Mouse (Mus musculus) lung, adult 2 months (tissue): ENCODE results near the gene Brd2. TPM values are rescaled to one million over a fixed set of nuclear protein-coding genes. Genes with fewer than 3 reads are reported as not detected.

Experiments
- DNase-seq: peaks from one replicate; pipeline ENCODE4 v3.0.0; 2022
- H3K4me1 ChIP-seq: fragments of 200-500 bp; 2 replicates; pipeline ENCODE4 v1.6.1; 2011; ENCODE audit warnings: low read length; ENCODE audit not compliant: control insufficient read depth, insufficient read depth
- H3K4me3 ChIP-seq: fragments of 200-500 bp; replicated peaks from 2 replicates; pipeline ENCODE3; 2011; ENCODE audit warnings: low read depth, mild to moderate bottlenecking, control low read depth, low read length; ENCODE audit errors: extremely low read depth
- CTCF ChIP-seq: fragments of 200-500 bp; IDR thresholded peaks from 2 replicates; pipeline ENCODE4 v1.5.1; 2011; ENCODE audit warnings: mild to moderate bottlenecking, low read length, control low read depth; ENCODE audit not compliant: insufficient read depth
- POLR2A ChIP-seq: fragments of 200-500 bp; IDR thresholded peaks from 2 replicates; pipeline ENCODE4 v1.6.1; 2011; ENCODE audit warnings: low read depth, mild to moderate bottlenecking, control low read depth, low read length, borderline replicate concordance; ENCODE audit errors: extremely low read depth
- WGBS: fragments of 180-500 bp; shearing (Covaris S2); methylation state at CpG from one replicate; pipeline ENCODE4 v1.1.7; 2018; 5-methylcytosine and 5-hydroxymethylcytosine counted together
- polyA plus RNA-seq: library from polyadenylated mRNA; depleted of rRNA; stranded (reverse); fragments of >200 nt; gene quantifications from 2 replicates; pipeline ENCODE4 v1.2.3, GENCODE M21; 2012

Brd2 gene
- polyA plus RNA-seq, 1 experiment: 140 TPM

DNA sequence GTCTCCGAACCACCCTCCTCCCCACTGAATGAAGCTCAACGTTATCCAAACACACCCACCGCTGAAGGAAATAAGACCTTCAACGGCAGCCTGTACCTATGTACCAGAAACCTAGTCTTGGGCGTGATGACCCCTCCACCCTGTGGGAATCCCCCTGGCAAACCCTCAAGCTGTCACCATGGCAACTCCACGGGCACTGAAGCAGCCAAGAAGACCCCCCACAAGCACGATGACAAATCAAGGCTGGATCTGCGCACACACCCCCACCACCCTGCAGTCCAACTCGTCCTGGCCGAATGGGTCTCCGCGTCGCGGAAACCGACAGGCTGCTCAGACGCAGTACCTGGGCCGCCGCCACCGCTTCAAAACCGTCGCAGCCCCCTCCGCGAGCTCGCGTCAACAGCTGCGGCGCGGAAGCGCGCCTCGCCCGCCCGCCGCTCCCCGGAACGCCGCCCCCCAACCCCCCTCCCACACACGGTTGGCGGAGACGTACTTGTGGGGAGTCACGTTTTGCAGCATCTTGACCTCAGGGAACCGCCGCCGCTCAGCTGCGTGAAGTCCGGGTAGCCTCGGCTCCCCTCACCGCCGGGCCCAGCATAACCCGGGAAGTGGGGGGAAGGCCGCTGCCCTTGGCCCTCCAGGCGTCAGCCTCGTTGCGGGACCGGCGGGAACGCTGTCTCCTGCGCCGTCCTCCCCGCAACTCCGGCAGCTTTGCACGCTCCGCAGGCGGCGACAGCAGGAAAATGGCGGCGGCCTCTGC, 4.1 kb downstream of the Brd2 start:
- peak; percentile 55 for DNase-seq

DNA sequence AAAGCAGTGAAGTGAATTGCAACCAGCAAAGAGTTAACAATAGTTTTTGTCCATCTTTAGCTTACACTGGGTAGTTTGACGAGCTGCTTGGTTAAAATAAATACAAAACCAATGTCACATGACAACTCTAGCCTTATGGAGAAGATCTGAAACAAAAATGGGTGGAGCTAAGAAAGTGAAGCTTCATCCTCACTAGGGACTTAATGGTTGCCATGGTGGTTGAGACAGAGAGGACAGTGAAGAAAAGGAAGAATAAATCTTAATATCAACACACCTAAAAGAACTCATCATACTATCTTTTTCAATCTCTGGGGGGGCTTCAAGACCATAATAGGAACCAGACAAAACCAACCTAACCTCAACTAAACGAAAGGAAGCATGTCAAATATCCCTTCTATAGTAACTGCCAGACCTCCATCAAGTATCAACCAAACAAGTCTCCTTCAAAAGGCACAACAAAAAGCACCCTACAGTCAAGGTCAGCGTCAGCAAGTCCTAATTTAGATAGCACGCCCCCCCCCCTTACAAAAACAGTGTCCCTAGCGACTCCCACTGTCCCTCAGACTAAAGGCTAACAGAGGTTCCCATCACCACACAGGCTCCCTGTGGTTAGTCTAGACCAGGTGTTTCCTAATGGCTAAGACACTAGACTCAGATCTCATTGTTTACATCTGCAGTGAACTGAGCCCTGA, 4.9 kb downstream of the Brd2 start:
- H3K4me1 ChIP-seq: peaks cover 3% of the 10 kb centered on the region; the same call in 1 of the 2 replicates
- DNase-seq: no peak
- WGBS: 0% methylated on average over 5 of the region's 5 CpGs
- peak overlapping the region; percentile 72 for H3K4me3 ChIP-seq
- no peak for TF ChIP-seq POLR2A
- TF ChIP-seq CTCF: no peak

More for the DNA sequence above, 4.1 kb downstream of the Brd2 start:
- Histone ChIP-seq H3K4me1 (peaks cover 3% of the 10 kb centered on the region; the same call in 1 of the 2 replicates), H3K4me3 (peak overlapping the region; percentile 72)
- TF ChIP-seq CTCF: no peak
- TF ChIP-seq POLR2A: peak; percentile 8; the same call in 1 of the 2 replicates
- under 1% methylated on average over 67 of the region's 67 CpGs for WGBS

DNA sequence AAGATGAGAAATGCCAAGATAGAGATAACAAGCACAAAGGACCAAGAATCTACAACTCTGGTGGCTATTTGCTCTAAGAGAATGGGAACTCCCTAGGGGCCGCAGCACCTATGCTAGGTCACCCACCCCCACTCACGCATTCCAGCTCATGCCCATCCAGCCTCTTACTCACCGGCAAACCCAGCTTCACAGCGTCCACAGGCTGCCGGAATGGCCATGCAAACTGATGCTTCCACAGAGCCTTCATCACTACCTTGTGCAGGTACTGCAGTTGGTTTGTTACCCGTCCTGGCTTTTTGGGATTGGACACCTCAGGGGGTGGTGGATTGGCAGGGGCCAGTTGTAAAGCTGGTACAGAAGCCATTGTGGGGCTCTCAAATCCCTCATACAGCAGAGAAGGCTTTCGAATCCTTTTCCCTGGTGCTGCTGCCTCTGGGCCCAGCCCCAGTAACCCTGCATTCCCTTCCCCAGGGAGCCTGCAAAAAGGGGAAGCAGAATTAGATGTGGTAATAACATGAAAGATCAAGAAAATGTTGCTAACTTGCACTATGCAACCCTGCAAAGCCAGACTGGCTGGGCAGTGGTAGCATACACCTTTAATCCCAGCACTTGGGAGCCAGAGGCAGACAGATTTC, 5.6 kb downstream of the Brd2 start:
- WGBS: 10% methylated on average over 7 of the region's 7 CpGs
- DNase-seq: peak; percentile 30
- TF ChIP-seq POLR2A: no peak
- TF ChIP-seq CTCF: no peak
- Histone ChIP-seq H3K4me1 (peaks cover 3% of the 10 kb centered on the region; the same call in 1 of the 2 replicates), H3K4me3 (peak overlapping the region; percentile 72)

DNA sequence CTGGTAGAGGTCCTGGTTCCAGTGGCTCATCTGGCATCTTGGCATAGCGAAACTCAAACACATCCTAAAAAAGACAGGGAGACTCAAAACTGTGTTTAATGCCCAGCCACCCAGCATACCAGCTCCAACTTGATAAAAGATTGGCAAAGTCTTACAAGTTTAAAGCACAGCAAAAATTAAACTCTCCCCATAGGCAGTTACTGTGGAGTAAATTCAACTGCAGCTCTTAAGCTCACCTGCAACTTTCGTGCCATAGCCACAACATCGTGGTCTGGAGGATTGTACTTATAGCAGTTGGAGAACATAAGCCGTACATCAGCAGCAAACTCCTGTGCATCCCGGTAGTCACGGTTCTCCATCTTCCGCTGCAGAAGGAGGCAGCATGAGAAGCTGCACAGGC, 8.3 kb downstream of the Brd2 start:
- H3K4me1 ChIP-seq: peaks cover 3% of the 10 kb centered on the region; the same call in 1 of the 2 replicates
- no peak for DNase-seq

DNA sequence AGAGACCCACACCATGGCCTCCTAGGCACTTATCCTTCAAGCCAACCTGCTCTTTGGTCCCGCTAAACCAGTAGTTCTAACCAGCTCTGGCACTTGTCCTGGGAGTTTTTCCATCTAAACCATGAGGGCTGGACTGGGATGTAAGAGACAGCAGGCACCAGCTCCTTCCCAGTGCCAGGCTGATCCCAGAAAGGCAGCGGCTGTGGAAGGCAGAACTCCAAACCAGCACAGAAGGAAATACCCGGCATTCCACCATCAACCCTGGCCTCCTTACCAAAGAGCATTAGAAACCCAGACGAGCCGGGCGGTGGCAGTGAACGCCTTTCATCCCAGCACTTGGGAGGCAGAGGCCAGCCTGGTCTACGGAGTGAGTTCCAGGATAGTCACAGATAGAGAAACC, 12.1 kb downstream of the Brd2 start:
- DNase-seq: no peak
- Histone ChIP-seq H3K4me1 (no peaks in the 10 kb centered on the region), H3K4me3 (no peak overlapping the region)
- TF ChIP-seq CTCF (no peak), POLR2A (no peak)
- 47% methylated on average over 8 of the region's 8 CpGs for WGBS

More for the DNA sequence above, 8.3 kb downstream of the Brd2 start:
- no peak overlapping the region for H3K4me3 ChIP-seq
- TF ChIP-seq POLR2A (no peak), CTCF (no peak)
- WGBS: 86% methylated on average over 7 of the region's 7 CpGs

DNA sequence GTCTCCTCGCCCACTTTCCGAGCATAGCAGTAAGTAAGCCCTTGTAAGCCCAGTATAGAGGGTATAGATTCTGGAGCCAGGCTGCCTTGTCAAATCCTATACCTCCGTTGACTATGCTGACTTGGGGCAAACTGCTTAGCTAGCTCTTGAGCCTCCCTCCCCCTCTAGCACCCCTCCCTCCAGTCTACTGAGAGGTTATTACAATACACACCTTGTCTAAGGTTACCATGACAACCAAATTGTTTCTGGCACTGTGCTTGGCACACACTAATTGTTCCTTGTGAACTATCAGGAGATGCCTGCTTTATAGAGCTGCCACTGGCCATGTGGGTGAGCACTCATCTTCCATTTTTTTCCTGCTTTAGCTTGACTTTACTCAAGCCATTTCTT, 12.6 kb downstream of the Brd2 start:
- TF ChIP-seq POLR2A: no peak
- Histone ChIP-seq H3K4me3 (no peak overlapping the region), H3K4me1 (no peaks in the 10 kb centered on the region)
- 67% methylated on average over 3 of the region's 3 CpGs for WGBS
- DNase-seq: no peak

DNA sequence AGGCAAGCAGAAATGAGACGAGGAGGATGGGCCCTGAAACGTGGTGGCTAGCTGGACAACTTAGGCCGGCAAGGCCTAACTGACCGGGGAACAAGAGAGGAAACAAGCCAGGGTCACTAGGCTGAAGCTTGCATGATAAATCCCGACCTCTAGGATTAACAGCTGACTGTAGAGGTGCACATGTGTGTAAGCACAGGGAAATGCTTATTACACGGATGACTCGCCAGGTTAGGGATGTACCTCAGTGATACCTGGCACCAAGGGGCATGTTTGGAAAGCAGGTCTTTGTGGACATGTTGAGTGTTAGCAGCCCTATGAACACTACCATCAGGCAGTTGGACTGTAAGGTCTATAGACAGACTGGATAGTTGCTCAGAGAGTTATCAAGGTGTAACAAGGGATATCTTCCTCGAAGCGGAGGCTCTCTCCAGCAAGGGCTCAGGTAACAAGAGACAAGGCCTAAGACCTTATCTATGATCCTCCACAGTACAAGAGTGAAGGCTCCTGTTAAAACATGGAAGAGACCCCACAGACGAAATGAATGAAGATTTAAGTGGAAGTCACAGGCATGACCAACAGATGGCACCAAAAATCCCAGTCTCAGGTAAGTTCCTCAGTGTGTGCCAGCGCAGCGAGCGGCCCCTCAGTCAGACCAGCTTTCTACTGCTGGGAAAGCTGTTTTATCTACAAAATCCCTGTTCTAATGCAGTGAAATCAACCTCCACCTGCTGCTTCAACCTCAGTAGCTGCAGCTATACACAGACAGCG, 13.2 kb downstream of the Brd2 start:
- TF ChIP-seq POLR2A: no peak
- TF ChIP-seq CTCF: no peak; the same call in 1 of the 2 replicates
- WGBS: 72% methylated on average over 14 of the region's 14 CpGs

DNA sequence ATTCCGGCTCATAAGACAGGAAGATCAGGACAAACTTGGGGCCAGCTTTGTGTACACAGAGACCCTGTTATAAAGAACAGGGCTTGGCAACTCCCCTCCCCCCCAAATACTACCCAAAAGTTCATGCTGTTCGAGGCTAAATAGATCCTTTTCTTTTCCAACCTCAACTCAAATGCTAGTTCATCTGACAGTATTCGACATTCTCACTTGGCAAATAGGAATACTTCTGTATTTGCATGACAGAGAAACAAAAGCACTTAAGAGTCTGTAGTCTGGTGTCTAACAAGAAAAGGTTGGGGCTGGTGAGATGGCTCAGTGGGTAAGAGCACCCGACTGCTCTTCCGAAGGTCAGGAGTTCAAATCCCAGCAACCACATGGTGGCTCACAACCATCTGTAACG, 14.0 kb downstream of the Brd2 start:
- Histone ChIP-seq H3K4me1 (no peaks in the 10 kb centered on the region), H3K4me3 (no peak overlapping the region)
- DNase-seq: no peak
- 72% methylated on average over 6 of the region's 6 CpGs for WGBS
- TF ChIP-seq POLR2A: no peak

More for the DNA sequence above, 13.2 kb downstream of the Brd2 start:
- Histone ChIP-seq H3K4me1 (no peaks in the 10 kb centered on the region), H3K4me3 (no peak overlapping the region)
- DNase-seq: no peak

DNA sequence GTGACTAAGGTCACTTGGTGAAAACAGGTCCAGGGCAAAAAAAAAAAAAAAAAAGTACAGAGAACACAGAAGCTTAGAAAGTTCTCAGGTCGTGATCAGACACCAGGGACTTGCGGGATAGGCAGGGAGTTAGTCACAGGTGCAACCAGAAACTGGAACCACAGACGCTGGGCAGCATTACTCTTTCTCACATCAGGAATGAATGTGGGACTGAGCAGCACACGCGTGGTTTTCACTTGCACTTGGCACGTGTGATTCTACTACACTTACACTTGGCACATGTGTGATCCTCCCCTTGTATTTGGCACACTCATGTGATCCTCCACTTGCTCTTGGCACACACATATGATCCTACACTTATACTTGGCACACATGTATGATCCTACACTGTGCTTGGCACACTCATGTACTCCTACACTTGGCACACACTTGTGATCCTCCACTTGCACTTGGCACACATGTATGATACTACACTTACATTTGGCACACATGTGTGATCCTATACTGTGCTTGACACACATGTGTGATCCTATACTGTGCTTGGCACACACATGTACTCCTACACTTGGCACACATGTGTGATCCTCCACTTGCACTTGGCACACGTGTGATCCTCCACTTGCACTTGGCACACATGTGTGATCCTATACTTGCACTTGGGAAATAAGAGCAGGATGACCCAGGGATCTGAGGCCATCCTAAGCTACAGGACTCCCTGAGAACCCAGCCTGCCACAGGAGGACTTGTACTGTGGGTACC, 15.1 kb downstream of the Brd2 start:
- H3K4me1 ChIP-seq: peaks cover under 1% of the 10 kb centered on the region; the same call in 1 of the 2 replicates
- WGBS: 74% methylated on average over 7 of the region's 7 CpGs
- TF ChIP-seq CTCF (no peak), POLR2A (no peak)
- no peak overlapping the region for H3K4me3 ChIP-seq
- DNase-seq: no peak
